Mouse (Mus musculus): ENCODE measurements around the gene Cdh4. TPM values are rescaled to one million over a fixed set of nuclear protein-coding genes. Genes with fewer than 3 reads are reported as not detected.

Cdh4 gene
- polyA plus RNA-seq, 1 experiment from 2014 or later, result 29.8 TPM

GRCm38 (mm10) chr2:179913349-179913748 is 471.1 kb downstream of the Cdh4 start:
- Histone ChIP-seq H3K4me1 (ENCODE audit: control insufficient read depth, insufficient read depth, low read length) (no peaks in the 10 kb centered on the region), H3K9ac (replicated peaks; ENCODE audit: low read depth, low read length) (no peak overlapping the region), H3K4me3 (ENCODE audit: low read depth, low read length) (no peak overlapping the region), H3K27ac (ENCODE audit: low read depth, low read length) (no peak overlapping the region), H3K36me3 (ENCODE audit: control insufficient read depth, insufficient read depth, low read length) (peaks cover 5% of the 10 kb centered on the region; the same call in 1 of the 2 replicates), H3K27me3 (ENCODE audit: control insufficient read depth, insufficient read depth, low read length) (no peaks in the 10 kb centered on the region), H3K9me3 (ENCODE audit: control insufficient read depth, low read length) (no peaks in the 10 kb centered on the region), H3K4me2 (ENCODE audit: low read depth, low read length) (no peak overlapping the region)
- 18% methylated on average over 15 of the region's 15 CpGs for WGBS
- no peak for ATAC-seq (ENCODE audit: low read depth)

GRCm38 (mm10) chr2:179914246-179914645 is 472.0 kb downstream of the Cdh4 start:
- no peak for ATAC-seq (ENCODE audit: low read depth)
- no peak overlapping the region for H3K4me2 ChIP-seq (ENCODE audit: low read depth, low read length)
- no peak overlapping the region for H3K4me3 ChIP-seq (ENCODE audit: low read depth, low read length)
- no peaks in the 10 kb centered on the region for H3K4me1 ChIP-seq (ENCODE audit: control insufficient read depth, insufficient read depth, low read length)
- no peaks in the 10 kb centered on the region for H3K27me3 ChIP-seq (ENCODE audit: control insufficient read depth, insufficient read depth, low read length)
- H3K9me3 ChIP-seq (ENCODE audit: control insufficient read depth, low read length), result no peaks in the 10 kb centered on the region
- peaks cover 8% of the 10 kb centered on the region; the same call in 1 of the 2 replicates for H3K36me3 ChIP-seq (ENCODE audit: control insufficient read depth, insufficient read depth, low read length)
- no peak overlapping the region for H3K9ac ChIP-seq (replicated peaks; ENCODE audit: low read depth, low read length)
- 76% methylated on average over 2 of the region's 2 CpGs for WGBS
- no peak overlapping the region for H3K27ac ChIP-seq (ENCODE audit: low read depth, low read length)

- Histone ChIP-seq H3K4me2 (ENCODE audit: low read depth, low read length) (no peak overlapping the region), H3K4me1 (ENCODE audit: control insufficient read depth, insufficient read depth, low read length) (no peaks in the 10 kb centered on the region), H3K9ac (replicated peaks; ENCODE audit: low read depth, low read length) (no peak overlapping the region), H3K27ac (ENCODE audit: low read depth, low read length) (no peak overlapping the region), H3K27me3 (ENCODE audit: control insufficient read depth, insufficient read depth, low read length) (no peaks in the 10 kb centered on the region), H3K36me3 (ENCODE audit: control insufficient read depth, insufficient read depth, low read length) (peaks cover 26% of the 10 kb centered on the region), H3K9me3 (ENCODE audit: control insufficient read depth, low read length) (no peaks in the 10 kb centered on the region), H3K4me3 (ENCODE audit: low read depth, low read length) (no peak overlapping the region)
- 37% methylated on average over 5 of the region's 5 CpGs for WGBS
- ATAC-seq (ENCODE audit: low read depth), result peak; percentile 77
These were observed 474.8 kb downstream of the Cdh4 start for GRCm38 (mm10) chr2:179916877-179917673.

GRCm38 (mm10) chr2:179920042-179920441 is 477.8 kb downstream of the Cdh4 start:
- ATAC-seq (ENCODE audit: low read depth), result no peak
- Histone ChIP-seq H3K9ac (replicated peaks; ENCODE audit: low read depth, low read length) (no peak overlapping the region), H3K4me1 (ENCODE audit: control insufficient read depth, insufficient read depth, low read length) (no peaks in the 10 kb centered on the region), H3K9me3 (ENCODE audit: control insufficient read depth, low read length) (no peaks in the 10 kb centered on the region), H3K36me3 (ENCODE audit: control insufficient read depth, insufficient read depth, low read length) (peaks cover 44% of the 10 kb centered on the region), H3K27me3 (ENCODE audit: control insufficient read depth, insufficient read depth, low read length) (no peaks in the 10 kb centered on the region), H3K27ac (ENCODE audit: low read depth, low read length) (no peak overlapping the region), H3K4me3 (ENCODE audit: low read depth, low read length) (no peak overlapping the region), H3K4me2 (ENCODE audit: low read depth, low read length) (no peak overlapping the region)
- WGBS, result 80% methylated on average over 4 of the region's 4 CpGs

- H3K9ac ChIP-seq (replicated peaks; ENCODE audit: low read depth, low read length), result no peak overlapping the region
- 97% methylated on average over 8 of the region's 8 CpGs for WGBS
- H3K27me3 ChIP-seq (ENCODE audit: control insufficient read depth, insufficient read depth, low read length), result no peaks in the 10 kb centered on the region
- no peak for ATAC-seq (ENCODE audit: low read depth)
- no peak overlapping the region for H3K4me3 ChIP-seq (ENCODE audit: low read depth, low read length)
- H3K9me3 ChIP-seq (ENCODE audit: control insufficient read depth, low read length), result no peaks in the 10 kb centered on the region
- H3K27ac ChIP-seq (ENCODE audit: low read depth, low read length), result no peak overlapping the region
- no peak overlapping the region for H3K4me2 ChIP-seq (ENCODE audit: low read depth, low read length)
- peaks cover 44% of the 10 kb centered on the region for H3K36me3 ChIP-seq (ENCODE audit: control insufficient read depth, insufficient read depth, low read length)
- no peaks in the 10 kb centered on the region for H3K4me1 ChIP-seq (ENCODE audit: control insufficient read depth, insufficient read depth, low read length)
These were observed 478.9 kb downstream of the Cdh4 start for GRCm38 (mm10) chr2:179921021-179921653.

GRCm38 (mm10) chr2:179924038-179924437 is 481.8 kb downstream of the Cdh4 start:
- H3K9me3 ChIP-seq (ENCODE audit: control insufficient read depth, low read length), result no peaks in the 10 kb centered on the region
- peaks cover 46% of the 10 kb centered on the region for H3K36me3 ChIP-seq (ENCODE audit: control insufficient read depth, insufficient read depth, low read length)

GRCm38 (mm10) chr2:179929166-179929565 is 486.9 kb downstream of the Cdh4 start:
- Histone ChIP-seq H3K4me2 (ENCODE audit: low read depth, low read length) (no peak overlapping the region), H3K9ac (replicated peaks; ENCODE audit: low read depth, low read length) (no peak overlapping the region), H3K27me3 (ENCODE audit: control insufficient read depth, insufficient read depth, low read length) (no peaks in the 10 kb centered on the region), H3K27ac (ENCODE audit: low read depth, low read length) (no peak overlapping the region), H3K9me3 (ENCODE audit: control insufficient read depth, low read length) (no peaks in the 10 kb centered on the region), H3K36me3 (ENCODE audit: control insufficient read depth, insufficient read depth, low read length) (peaks cover 26% of the 10 kb centered on the region), H3K4me3 (ENCODE audit: low read depth, low read length) (no peak overlapping the region), H3K4me1 (ENCODE audit: control insufficient read depth, insufficient read depth, low read length) (no peaks in the 10 kb centered on the region)
- WGBS, result 94% methylated on average over 13 of the region's 13 CpGs
- no peak for ATAC-seq (ENCODE audit: low read depth)

More at GRCm38 (mm10) chr2:179924038-179924437, 481.8 kb downstream of the Cdh4 start:
- Histone ChIP-seq H3K27ac (ENCODE audit: low read depth, low read length) (no peak overlapping the region), H3K4me3 (ENCODE audit: low read depth, low read length) (no peak overlapping the region), H3K27me3 (ENCODE audit: control insufficient read depth, insufficient read depth, low read length) (no peaks in the 10 kb centered on the region), H3K4me1 (ENCODE audit: control insufficient read depth, insufficient read depth, low read length) (no peaks in the 10 kb centered on the region), H3K9ac (replicated peaks; ENCODE audit: low read depth, low read length) (no peak overlapping the region), H3K4me2 (ENCODE audit: low read depth, low read length) (no peak overlapping the region)
- WGBS, result 93% methylated on average over 6 of the region's 6 CpGs
- ATAC-seq (ENCODE audit: low read depth), result no peak

- Histone ChIP-seq H3K9ac (replicated peaks; ENCODE audit: low read depth, low read length) (no peak overlapping the region), H3K4me2 (ENCODE audit: low read depth, low read length) (no peak overlapping the region), H3K9me3 (ENCODE audit: control insufficient read depth, low read length) (no peaks in the 10 kb centered on the region), H3K36me3 (ENCODE audit: control insufficient read depth, insufficient read depth, low read length) (peaks cover 21% of the 10 kb centered on the region), H3K4me3 (ENCODE audit: low read depth, low read length) (no peak overlapping the region), H3K27ac (ENCODE audit: low read depth, low read length) (no peak overlapping the region), H3K27me3 (ENCODE audit: control insufficient read depth, insufficient read depth, low read length) (no peaks in the 10 kb centered on the region), H3K4me1 (ENCODE audit: control insufficient read depth, insufficient read depth, low read length) (no peaks in the 10 kb centered on the region)
- WGBS, result 91% methylated on average over 16 of the region's 16 CpGs
- ATAC-seq (ENCODE audit: low read depth), result no peak
These were observed 489.5 kb downstream of the Cdh4 start for GRCm38 (mm10) chr2:179931741-179932140.

GRCm38 (mm10) chr2:179934165-179934564 is 491.9 kb downstream of the Cdh4 start:
- H3K27me3 ChIP-seq (ENCODE audit: control insufficient read depth, insufficient read depth, low read length), result no peaks in the 10 kb centered on the region
- no peak overlapping the region for H3K4me2 ChIP-seq (ENCODE audit: low read depth, low read length)
- peaks cover 18% of the 10 kb centered on the region for H3K36me3 ChIP-seq (ENCODE audit: control insufficient read depth, insufficient read depth, low read length)
- no peak overlapping the region for H3K9ac ChIP-seq (replicated peaks; ENCODE audit: low read depth, low read length)
- ATAC-seq (ENCODE audit: low read depth), result no peak
- 79% methylated on average over 3 of the region's 3 CpGs for WGBS
- no peaks in the 10 kb centered on the region for H3K9me3 ChIP-seq (ENCODE audit: control insufficient read depth, low read length)
- H3K4me3 ChIP-seq (ENCODE audit: low read depth, low read length), result no peak overlapping the region
- H3K27ac ChIP-seq (ENCODE audit: low read depth, low read length), result no peak overlapping the region
- H3K4me1 ChIP-seq (ENCODE audit: control insufficient read depth, insufficient read depth, low read length), result no peaks in the 10 kb centered on the region
